Mouse (Mus musculus) limb, embryonic 15.5 days (tissue): ENCODE results near the gene Atp2b4. TPM values are rescaled to one million over a fixed set of nuclear protein-coding genes. Genes with fewer than 3 reads are reported as not detected.
A peak's percentile ranks its signal among the peaks of the same experiment; 100 is the strongest.

ENCODE experiments used
- ATAC-seq: fragments of 200-750 bp; cut with Nextera tagmentation; 2 replicates; pipeline ENCODE4 v1.8.0; 2017; ENCODE audit warnings: low read depth, moderate TSS enrichment; ENCODE audit not compliant: insufficient number of reproducible peaks, low FRiP score, low TSS enrichment
- H3K27ac ChIP-seq: fragments of 300-500 bp; sonication (generic); 2 replicates; pipeline ENCODE4 v1.5.1; 2015; ENCODE audit warnings: moderate library complexity, mild to moderate bottlenecking, inconsistent platforms
- H3K27me3 ChIP-seq: fragments of 300-500 bp; sonication (generic); 2 replicates; pipeline ENCODE4 v1.6.1; 2015; ENCODE audit warnings: inconsistent platforms
- H3K36me3 ChIP-seq: fragments of 300-500 bp; sonication (generic); 2 replicates; pipeline ENCODE4 v1.6.1; 2015; ENCODE audit warnings: inconsistent platforms
- H3K4me1 ChIP-seq: fragments of 300-500 bp; sonication (generic); 2 replicates; pipeline ENCODE4 v1.6.1; 2015; ENCODE audit warnings: inconsistent platforms
- H3K4me2 ChIP-seq: fragments of 300-500 bp; sonication (generic); 2 replicates; pipeline ENCODE4 v1.6.1; 2015; ENCODE audit warnings: mild to moderate bottlenecking, inconsistent platforms
- H3K4me3 ChIP-seq: fragments of 300-500 bp; sonication (generic); 2 replicates; pipeline ENCODE4 v1.5.1; 2015; ENCODE audit warnings: mild to moderate bottlenecking, inconsistent platforms
- H3K9ac ChIP-seq: fragments of 300-500 bp; sonication (generic); 2 replicates; pipeline ENCODE4 v1.6.1; 2015; ENCODE audit warnings: inconsistent platforms
- H3K9me3 ChIP-seq: fragments of 300-500 bp; sonication (generic); 2 replicates; pipeline ENCODE4 v1.6.1; 2016; ENCODE audit warnings: inconsistent platforms
- WGBS: fragments of 180-500 bp; shearing (Covaris S2); methylation state at CpG from one replicate; pipeline ENCODE4 v1.1.7; 2015; 5-methylcytosine and 5-hydroxymethylcytosine counted together
- polyA plus RNA-seq: library from polyadenylated mRNA; unstranded; fragments of >200 nt; fragmentation: Nextera tagmentation; extraction: Ambion mirVana; gene quantifications from 2 replicates; pipeline ENCODE4 v1.2.1, GENCODE M21; 2015

Gene Atp2b4
- polyA plus RNA-seq, 1 experiment from 2014 or later = 22.4 TPM

- H3K9ac ChIP-seq = no peak overlapping the region
- peak overlapping the region; percentile 65; the same call in 1 of the 2 replicates for H3K4me3 ChIP-seq
- no peaks in the 10 kb centered on the region for H3K9me3 ChIP-seq
- H3K36me3 ChIP-seq = no peaks in the 10 kb centered on the region
- H3K27ac ChIP-seq = no peak overlapping the region
- no peaks in the 10 kb centered on the region for H3K27me3 ChIP-seq
- peak overlapping the region; percentile 83; the same call in 1 of the 2 replicates for H3K4me2 ChIP-seq
- H3K4me1 ChIP-seq = peaks cover 42% of the 10 kb centered on the region
- ATAC-seq = no peak
- WGBS = 59% methylated on average over 1 of the region's 1 CpGs
These were observed 3.4 kb downstream of the Atp2b4 start for GRCm38 (mm10) chr1:133797327-133797978.

GRCm38 (mm10) chr1:133793646-133794045 lies 7.2 kb downstream of the Atp2b4 start:
- H3K4me2 ChIP-seq = no peak overlapping the region
- no peak overlapping the region for H3K27ac ChIP-seq
- peaks cover 19% of the 10 kb centered on the region for H3K4me1 ChIP-seq
- no peaks in the 10 kb centered on the region for H3K9me3 ChIP-seq
- ATAC-seq = no peak
- 33% methylated on average over 1 of the region's 1 CpGs for WGBS
- no peak overlapping the region for H3K9ac ChIP-seq
- no peak overlapping the region for H3K4me3 ChIP-seq
- no peaks in the 10 kb centered on the region for H3K27me3 ChIP-seq
- H3K36me3 ChIP-seq = peaks cover 8% of the 10 kb centered on the region; the same call in 1 of the 2 replicates

GRCm38 (mm10) chr1:133790011-133790410 lies 10.8 kb downstream of the Atp2b4 start:
- WGBS = 88% methylated on average over 4 of the region's 4 CpGs
- H3K9ac ChIP-seq = no peak overlapping the region
- no peaks in the 10 kb centered on the region for H3K27me3 ChIP-seq
- no peak for ATAC-seq
- H3K4me1 ChIP-seq = 0 out of 2 replicates have a peak, but pooled peaks cover 4% of the 10 kb centered on the region
- H3K4me2 ChIP-seq = no peak overlapping the region
- H3K27ac ChIP-seq = no peak overlapping the region
- H3K36me3 ChIP-seq = peaks cover 8% of the 10 kb centered on the region; the same call in 1 of the 2 replicates
- no peak overlapping the region for H3K4me3 ChIP-seq
- H3K9me3 ChIP-seq = no peaks in the 10 kb centered on the region

- H3K4me1 ChIP-seq = 0 out of 2 replicates have a peak, but pooled peaks cover 6% of the 10 kb centered on the region
- 69% methylated on average over 5 of the region's 5 CpGs for WGBS
- H3K9me3 ChIP-seq = no peaks in the 10 kb centered on the region
- no peaks in the 10 kb centered on the region for H3K27me3 ChIP-seq
- H3K36me3 ChIP-seq = peaks cover 8% of the 10 kb centered on the region; the same call in 1 of the 2 replicates
- no peak overlapping the region for H3K9ac ChIP-seq
- H3K4me2 ChIP-seq = no peak overlapping the region
- no peak for ATAC-seq
- no peak overlapping the region for H3K4me3 ChIP-seq
- no peak overlapping the region; the same call in 1 of the 2 replicates for H3K27ac ChIP-seq
These were observed 12.0 kb downstream of the Atp2b4 start for GRCm38 (mm10) chr1:133788864-133789263.

- Histone ChIP-seq H3K27me3 (no peaks in the 10 kb centered on the region), H3K36me3 (peaks cover 8% of the 10 kb centered on the region; the same call in 1 of the 2 replicates), H3K9me3 (no peaks in the 10 kb centered on the region), H3K9ac (no peak overlapping the region), H3K4me2 (no peak overlapping the region), H3K4me3 (no peak overlapping the region), H3K4me1 (0 out of 2 replicates have a peak, but pooled peaks cover 2% of the 10 kb centered on the region), H3K27ac (no peak overlapping the region)
- no peak for ATAC-seq
- 77% methylated on average over 10 of the region's 10 CpGs for WGBS
These were observed 13.2 kb downstream of the Atp2b4 start for GRCm38 (mm10) chr1:133787500-133788210.

- Histone ChIP-seq H3K36me3 (no peaks in the 10 kb centered on the region), H3K4me1 (peaks cover 2% of the 10 kb centered on the region; the same call in 1 of the 2 replicates), H3K27ac (no peak overlapping the region), H3K27me3 (no peaks in the 10 kb centered on the region), H3K9ac (no peak overlapping the region), H3K4me2 (no peak overlapping the region), H3K9me3 (no peaks in the 10 kb centered on the region), H3K4me3 (no peak overlapping the region)
- no peak for ATAC-seq
- 76% methylated on average over 3 of the region's 3 CpGs for WGBS
These were observed 16.2 kb downstream of the Atp2b4 start for GRCm38 (mm10) chr1:133784621-133785020.

- no peak for ATAC-seq
- WGBS = 43% methylated on average over 3 of the region's 3 CpGs
These were observed 19.3 kb downstream of the Atp2b4 start for GRCm38 (mm10) chr1:133781531-133781930.

GRCm38 (mm10) chr1:133779043-133779442 lies 21.8 kb downstream of the Atp2b4 start:
- Histone ChIP-seq H3K27me3 (no peaks in the 10 kb centered on the region), H3K36me3 (no peaks in the 10 kb centered on the region), H3K4me2 (no peak overlapping the region), H3K4me1 (peaks cover 9% of the 10 kb centered on the region; the same call in 1 of the 2 replicates), H3K27ac (no peak overlapping the region), H3K4me3 (no peak overlapping the region), H3K9me3 (no peaks in the 10 kb centered on the region), H3K9ac (no peak overlapping the region)
- ATAC-seq = no peak
- 74% methylated on average over 1 of the region's 1 CpGs for WGBS

More at GRCm38 (mm10) chr1:133781531-133781930, 19.3 kb downstream of the Atp2b4 start:
- no peaks in the 10 kb centered on the region for H3K36me3 ChIP-seq
- H3K27me3 ChIP-seq = no peaks in the 10 kb centered on the region
- peaks cover 11% of the 10 kb centered on the region; the same call in 1 of the 2 replicates for H3K4me1 ChIP-seq
- no peak overlapping the region for H3K4me2 ChIP-seq
- no peaks in the 10 kb centered on the region for H3K9me3 ChIP-seq
- H3K4me3 ChIP-seq = no peak overlapping the region
- H3K9ac ChIP-seq = no peak overlapping the region
- no peak overlapping the region for H3K27ac ChIP-seq

GRCm38 (mm10) chr1:133777651-133778231 lies 23.1 kb downstream of the Atp2b4 start:
- Histone ChIP-seq H3K4me3 (no peak overlapping the region), H3K27me3 (no peaks in the 10 kb centered on the region), H3K4me1 (peaks cover 9% of the 10 kb centered on the region; the same call in 1 of the 2 replicates), H3K9me3 (no peaks in the 10 kb centered on the region), H3K4me2 (no peak overlapping the region), H3K27ac (peak overlapping the region; percentile 59; the same call in 1 of the 2 replicates), H3K9ac (no peak overlapping the region), H3K36me3 (no peaks in the 10 kb centered on the region)
- WGBS = 65% methylated on average over 15 of the region's 15 CpGs
- ATAC-seq = peak; percentile 58; the same call in 1 of the 2 replicates

- Histone ChIP-seq H3K4me3 (no peak overlapping the region), H3K9ac (no peak overlapping the region)
- WGBS = 71% methylated on average over 9 of the region's 9 CpGs
These were observed 28.3 kb downstream of the Atp2b4 start for GRCm38 (mm10) chr1:133772553-133772952.

GRCm38 (mm10) chr1:133771831-133772399 lies 28.9 kb downstream of the Atp2b4 start:
- no peak overlapping the region for H3K4me3 ChIP-seq
- no peak overlapping the region for H3K4me2 ChIP-seq
- ATAC-seq = no peak
- WGBS = 78% methylated on average over 10 of the region's 10 CpGs
- no peaks in the 10 kb centered on the region for H3K27me3 ChIP-seq
- H3K9me3 ChIP-seq = no peaks in the 10 kb centered on the region
- peaks cover 13% of the 10 kb centered on the region for H3K4me1 ChIP-seq
- H3K36me3 ChIP-seq = 0 out of 2 replicates have a peak, but pooled peaks cover 5% of the 10 kb centered on the region
- H3K27ac ChIP-seq = no peak overlapping the region
- no peak overlapping the region for H3K9ac ChIP-seq

More at GRCm38 (mm10) chr1:133772553-133772952, 28.3 kb downstream of the Atp2b4 start:
- H3K4me1 ChIP-seq = peaks cover 9% of the 10 kb centered on the region
- H3K27me3 ChIP-seq = no peaks in the 10 kb centered on the region
- H3K36me3 ChIP-seq = 0 out of 2 replicates have a peak, but pooled peaks cover 5% of the 10 kb centered on the region
- no peak for ATAC-seq
- H3K27ac ChIP-seq = no peak overlapping the region
- H3K4me2 ChIP-seq = no peak overlapping the region
- no peaks in the 10 kb centered on the region for H3K9me3 ChIP-seq
